Mouse (Mus musculus): Measurements from ENCODE around the gene Myo7a.

Gene Myo7a

DNA sequence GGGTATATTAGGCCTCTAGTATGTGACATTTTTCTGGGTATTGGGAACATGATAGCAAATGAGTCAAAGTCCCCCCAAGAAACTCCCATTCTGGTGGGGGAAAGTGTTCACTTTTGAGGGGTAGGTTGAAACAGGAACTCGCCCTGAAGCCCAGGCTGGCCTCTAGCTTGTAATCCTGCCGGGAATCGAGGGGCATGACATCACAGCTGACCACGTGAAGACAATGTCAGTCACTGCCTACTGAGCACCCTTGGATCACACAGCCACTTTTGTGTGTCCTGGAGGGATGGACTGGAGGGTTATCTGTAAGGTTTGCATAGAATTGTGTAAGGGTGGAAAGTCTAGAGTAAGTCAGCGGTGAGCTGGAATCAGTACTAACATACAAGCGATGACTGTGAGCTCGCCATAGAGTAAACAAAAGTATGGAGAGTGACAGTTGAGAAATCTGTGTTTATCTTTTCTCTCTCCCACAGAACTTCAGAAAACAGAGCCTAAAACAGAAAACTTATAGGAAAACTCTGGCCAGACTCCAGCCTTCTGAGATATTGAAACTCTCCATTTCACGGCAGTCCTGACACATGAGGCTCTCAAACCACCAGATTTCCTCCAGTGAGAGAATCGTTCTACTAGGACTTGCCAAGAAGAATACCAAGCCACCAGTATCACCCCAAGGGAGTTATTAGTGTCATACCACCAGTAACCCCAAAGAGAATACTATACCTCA, 71.1 kb downstream of the Myo7a start:
- in situ Hi-C loops (cut with MboI; ENCODE audit: unreplicated experiment in 2 of 2): no loop called here

DNA sequence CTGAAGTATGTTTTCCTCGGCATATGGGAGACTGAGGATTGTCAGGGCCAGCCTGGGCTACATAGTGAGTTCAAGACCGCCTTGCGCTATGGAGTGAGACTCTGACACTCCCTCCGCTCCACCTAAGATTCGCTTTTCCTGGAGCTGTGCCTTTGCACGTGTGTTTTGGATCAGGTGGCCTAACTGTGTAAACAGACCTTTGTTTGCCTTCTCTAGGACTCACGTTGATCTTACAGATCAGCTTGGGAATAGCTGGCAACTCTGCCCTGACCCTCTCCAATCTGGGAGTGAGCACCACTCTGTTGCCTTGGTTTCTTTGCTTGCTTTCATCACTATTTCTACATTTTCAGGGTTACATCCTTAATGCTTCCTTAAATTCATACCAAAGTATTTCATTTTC, 116.7 kb downstream of the Myo7a start:
- in situ Hi-C loops (cut with MboI; ENCODE audit: unreplicated experiment in 2 of 2): no loop called here

Data from v-Abl transformed pro-B cells (cell line).